Mouse (Mus musculus): ENCODE data around the gene Btbd9.

DNA sequence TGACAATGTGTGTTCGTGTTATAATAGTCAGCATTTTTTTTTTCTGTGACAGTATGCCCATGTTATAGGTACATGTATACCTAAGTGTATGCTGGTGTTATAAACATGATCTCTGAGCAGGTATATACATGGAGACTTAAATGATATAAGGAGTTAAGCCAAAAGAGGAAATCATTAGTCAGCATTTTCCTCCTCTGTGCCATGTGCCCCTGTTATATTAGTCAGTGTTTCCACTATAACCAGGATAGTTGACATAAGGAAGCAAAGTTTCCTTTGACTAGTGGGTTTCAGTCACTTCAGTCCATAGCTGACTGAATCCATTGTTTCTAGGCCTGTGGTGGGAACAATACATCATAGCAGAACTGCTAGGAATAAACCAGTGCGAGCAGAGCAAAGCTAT lies 81.1 kb downstream of the Btbd9 start:
- TF ChIP-seq CTCF (IDR thresholded peaks at IDR 0.05; ENCODE audit: extremely low read depth, insufficient read length, insufficient replicate concordance, low read depth, low read length) (no peak), POLR2A (IDR thresholded peaks at IDR 0.05; ENCODE audit: low read depth, low read length) (no peak)

Data from small intestine, adult 2 months (tissue).